Comparison of ENCODE assay signal across 8 mouse cellular contexts in genomic region chr7:118517819-118518218, GRCm38 (mm10). TPM values are rescaled to one million over a fixed set of nuclear protein-coding genes. Genes with fewer than 3 reads are reported as not detected.
DNase-seq lines count a peak whose midpoint lies in the region; ATAC-seq and TF ChIP-seq lines count a peak whose summit lies in the region.

No protein-coding gene starts in this region.

- H3K27me3 ChIP-seq in heart, adult 2 months (ENCODE audit: control insufficient read depth, insufficient read depth, low read length), result no peaks in the 10 kb centered on the region
- H3K27me3 ChIP-seq in heart, embryonic 10.5 days (ENCODE audit: insufficient read depth, poor library complexity, severe bottlenecking), result peaks cover 15% of the 10 kb centered on the region
- 0 out of 2 replicates have a peak, but pooled peaks cover 4% of the 10 kb centered on the region for H3K27me3 ChIP-seq in forebrain, embryonic 12.5 days

- peaks cover 2% of the 10 kb centered on the region; the same call in 1 of the 2 replicates for H3K4me1 ChIP-seq in heart, adult 2 months (ENCODE audit: control insufficient read depth, insufficient read depth, low read length)
- H3K4me1 ChIP-seq in heart, embryonic 10.5 days, result peaks cover 15% of the 10 kb centered on the region
- H3K4me1 ChIP-seq in forebrain, embryonic 12.5 days, result 0 out of 2 replicates have a peak, but pooled peaks cover 3% of the 10 kb centered on the region

- no peak for ATAC-seq in forebrain, embryonic 12.5 days (ENCODE audit: low FRiP score)

- peak; percentile 54 for TF ChIP-seq CTCF in heart, adult 2 months (IDR thresholded peaks at IDR 0.05)

- H3K4me2 ChIP-seq in forebrain, embryonic 12.5 days, result no peak overlapping the region

- WGBS in heart, adult 2 months, result 62% methylated on average over 2 of the region's 2 CpGs
- 58% methylated on average over 2 of the region's 2 CpGs for WGBS in heart, embryonic 10.5 days
- 68% methylated on average over 2 of the region's 2 CpGs for WGBS in forebrain, embryonic 12.5 days

- H3K9ac ChIP-seq in heart, adult 2 months (ENCODE audit: low read depth, low read length), result no peak overlapping the region
- H3K9ac ChIP-seq in forebrain, embryonic 12.5 days, result no peak overlapping the region

- H3K27ac ChIP-seq in heart, adult 2 months, result no peak overlapping the region
- H3K27ac ChIP-seq in heart, embryonic 10.5 days, result no peak overlapping the region
- H3K27ac ChIP-seq in forebrain, embryonic 12.5 days, result no peak overlapping the region

- H3K4me3 ChIP-seq in heart, adult 2 months, result no peak overlapping the region
- H3K4me3 ChIP-seq in heart, embryonic 10.5 days, result no peak overlapping the region
- no peak overlapping the region for H3K4me3 ChIP-seq in forebrain, embryonic 12.5 days (replicated peaks)

- DNase-seq in heart, adult 2 months, result peak; percentile 18 to 37
- DNase-seq in heart, embryonic 10.5 days (ENCODE audit: low spot score), result no peak
- peak; percentile 70 for DNase-seq in 3T3-L1 (ENCODE audit: low read depth, low spot score)
- DNase-seq in forelimb bud, embryonic 11.5 days (ENCODE audit: low read depth, low spot score), result peak; percentile 10
- peak; percentile 60 for DNase-seq in lung, postnatal 36 days
- DNase-seq in frontal cortex, postnatal 25 days (ENCODE audit: low spot score in 2 of 2), result no peak
- no peak for DNase-seq in gastrocnemius, postnatal 14 days

- H3K36me3 ChIP-seq in heart, adult 2 months (ENCODE audit: control insufficient read depth, insufficient read depth, low read length), result no peaks in the 10 kb centered on the region
- H3K36me3 ChIP-seq in heart, embryonic 10.5 days, result peaks cover 5% of the 10 kb centered on the region; the same call in 1 of the 2 replicates
- peaks cover 3% of the 10 kb centered on the region; the same call in 1 of the 2 replicates for H3K36me3 ChIP-seq in forebrain, embryonic 12.5 days (replicated peaks)

- TF ChIP-seq EP300 in heart, adult 2 months (IDR thresholded peaks at IDR 0.05; ENCODE audit: insufficient read depth, low read depth, low read length), result no peak

- intact Hi-C loops in heart, adult 2 months (cut with DNase I), result loop anchor here (1.0 to 2.0 kb wide), 3 partner anchors 25 to 214 kb away; partner anchors contain the start of gene Syt17
- intact Hi-C loops in gastrocnemius, postnatal 14 days (cut with DNase I; ENCODE audit: low total_unique reads), result loop anchor here (2.0 to 5.0 kb wide), 2 partner anchors 69 to 211 kb away; partner anchors contain the start of gene Syt17

- no peaks in the 10 kb centered on the region for H3K79me2 ChIP-seq in heart, adult 2 months (replicated peaks; ENCODE audit: control insufficient read depth, insufficient read depth, low read length)

- no peak for TF ChIP-seq POLR2A in heart, adult 2 months (IDR thresholded peaks at IDR 0.05; ENCODE audit: insufficient read depth, low read depth, low read length)

- H3K9me3 ChIP-seq in heart, embryonic 10.5 days, result no peaks in the 10 kb centered on the region
- H3K9me3 ChIP-seq in forebrain, embryonic 12.5 days, result no peaks in the 10 kb centered on the region

RNA-seq across cellular contexts. Expression of gene Coq7, which starts 15.3 kb away (rescaled TPM):
- total RNA-seq in heart, adult 2 months (2021), result 100 to 1,000 TPM; 110 to 128 TPM
- 151 TPM in 2 replicates for polyA plus RNA-seq in heart, adult 2 months (2012; rRNA removed)
- polyA plus RNA-seq in heart, embryonic 10.5 days (2016; fragmentation: Nextera tagmentation; extraction: Ambion mirVana), result 151 and 174 TPM in 2 replicates
- total RNA-seq in gastrocnemius, postnatal 14 days (2021), result 10 to 100 TPM; 68.9 to 75.6 TPM
- polyA plus RNA-seq in forebrain, embryonic 12.5 days (2016; fragmentation: Nextera tagmentation; extraction: Ambion mirVana), result 96.9 and 98.7 TPM in 2 replicates

RNA-seq across cellular contexts. Expression of gene Itpripl2, which starts 26.0 kb away (rescaled TPM):
- total RNA-seq in heart, adult 2 months (2021), result 10 to 100 TPM; 19.0 to 23.3 TPM
- polyA plus RNA-seq in heart, adult 2 months (2012; rRNA removed), result 7.9 and 12.1 TPM in 2 replicates
- polyA plus RNA-seq in heart, embryonic 10.5 days (2016; fragmentation: Nextera tagmentation; extraction: Ambion mirVana), result 1.6 and 2.2 TPM in 2 replicates
- 10 to 100 TPM; 17.3 to 18.7 TPM for total RNA-seq in gastrocnemius, postnatal 14 days (2021)
- 1.0 and 1.3 TPM in 2 replicates for polyA plus RNA-seq in forebrain, embryonic 12.5 days (2016; fragmentation: Nextera tagmentation; extraction: Ambion mirVana)

Comparison
In these comparisons a context has a peak if more than half of its experiments do, and no peak if none do; other contexts are left out.
1. DNase-seq: peak in heart, adult 2 months (2 of 2), 3T3-L1 (single experiment), forelimb bud, embryonic 11.5 days (single experiment) and lung, postnatal 36 days (single experiment); none in heart, embryonic 10.5 days (single experiment), frontal cortex, postnatal 25 days (0 of 2) and gastrocnemius, postnatal 14 days (single experiment).